9 mouse cellular contexts compared by ENCODE assay signal in genomic region chr17:32073359-32073758, GRCm38 (mm10). TPM values are rescaled to one million over a fixed set of nuclear protein-coding genes. Genes with fewer than 3 reads are reported as not detected.
DNase-seq lines count a peak whose midpoint lies in the region; ATAC-seq and TF ChIP-seq lines count a peak whose summit lies in the region.
"Had no signal": no experiment of that assay in that cellular context is flagged by ENCODE, and none has a peak within 500 bp of the region (broad histone marks: within the 10 kb centered on the region; RNA-seq: fewer than 3 reads in every experiment).

No protein-coding gene starts in this region.

- DNase-seq in CD4-positive, CD25-positive, alpha-beta regulatory T cell, adult 2 months (ENCODE audit: low read depth, low spot score) = peak; percentile 90
- peak; percentile 92 to 95 for DNase-seq in adrenal gland, adult 18-20 months (ENCODE audit: low spot score in 2 of 2)
- DNase-seq in embryo, embryonic 11.5 days (ENCODE audit: low read depth, low spot score) = peak; percentile 56
- peak; percentile 73 to 92 for DNase-seq in heart, adult 2 months
- peak; percentile 68 to 92 for DNase-seq in layer of hippocampus, adult 2 months (ENCODE audit: low spot score in 2 of 2)
- peak; percentile 85 for DNase-seq in lung, embryonic 14.5 days
- DNase-seq in retina, postnatal 1 day = peak; percentile 82
- peak; percentile 72 to 93 for DNase-seq in urinary bladder, adult 18-20 months (ENCODE audit: low spot score in 2 of 2)

- TF ChIP-seq EP300 in heart, adult 2 months (IDR thresholded peaks at IDR 0.05; ENCODE audit: insufficient read depth, low read depth, low read length) = peak; percentile 49; the same call in 1 of the 2 replicates

- peak; percentile 17 for ATAC-seq in lung, embryonic 14.5 days (ENCODE audit: insufficient read depth)

- no peaks in the 10 kb centered on the region for H3K9me3 ChIP-seq in lung, embryonic 14.5 days (ENCODE audit: low read depth, low read length)
- H3K9me3 ChIP-seq: heart, embryonic 15.5 days had no signal

- no peaks in the 10 kb centered on the region for H3K27me3 ChIP-seq in heart, adult 2 months (ENCODE audit: control insufficient read depth, insufficient read depth, low read length)
- no peaks in the 10 kb centered on the region for H3K27me3 ChIP-seq in lung, embryonic 14.5 days (ENCODE audit: insufficient read depth, low read length)

- no peak overlapping the region for H3K9ac ChIP-seq in heart, adult 2 months (ENCODE audit: low read depth, low read length)
- no peak overlapping the region for H3K9ac ChIP-seq in lung, embryonic 14.5 days
- H3K9ac ChIP-seq: heart, embryonic 15.5 days had no signal

- no peak overlapping the region for H3K4me2 ChIP-seq in lung, embryonic 14.5 days
- H3K4me2 ChIP-seq: heart, embryonic 15.5 days had no signal

- H3K27ac ChIP-seq in heart, adult 2 months = no peak overlapping the region
- no peak overlapping the region for H3K27ac ChIP-seq in layer of hippocampus, adult 2 months
- no peak overlapping the region for H3K27ac ChIP-seq in lung, embryonic 14.5 days (ENCODE audit: low read depth)
- H3K27ac ChIP-seq: heart, embryonic 15.5 days had no signal

- no peaks in the 10 kb centered on the region for H3K36me3 ChIP-seq in heart, adult 2 months (ENCODE audit: control insufficient read depth, insufficient read depth, low read length)
- no peaks in the 10 kb centered on the region for H3K36me3 ChIP-seq in lung, embryonic 14.5 days (ENCODE audit: insufficient read depth)
- H3K36me3 ChIP-seq: heart, embryonic 15.5 days had no signal

- no peak overlapping the region for H3K4me3 ChIP-seq in heart, adult 2 months
- H3K4me3 ChIP-seq in layer of hippocampus, adult 2 months = no peak overlapping the region
- no peak overlapping the region for H3K4me3 ChIP-seq in lung, embryonic 14.5 days (ENCODE audit: low read depth, low read length)
- H3K4me3 ChIP-seq: heart, embryonic 15.5 days had no signal

- no peak for TF ChIP-seq POLR2A in heart, adult 2 months (IDR thresholded peaks at IDR 0.05; ENCODE audit: insufficient read depth, low read depth, low read length)

- H3K4me1 ChIP-seq in heart, adult 2 months (ENCODE audit: control insufficient read depth, insufficient read depth, low read length) = no peaks in the 10 kb centered on the region
- no peaks in the 10 kb centered on the region for H3K4me1 ChIP-seq in lung, embryonic 14.5 days (ENCODE audit: insufficient read depth)
- H3K4me1 ChIP-seq: heart, embryonic 15.5 days had no signal

- no peaks in the 10 kb centered on the region for H3K79me2 ChIP-seq in heart, adult 2 months (replicated peaks; ENCODE audit: control insufficient read depth, insufficient read depth, low read length)

- TF ChIP-seq CTCF in heart, adult 2 months (IDR thresholded peaks at IDR 0.05) = peak; percentile 96
- peak; percentile 97 for TF ChIP-seq CTCF in layer of hippocampus, adult 2 months (conservative IDR thresholded peaks at IDR 0.05)
- TF ChIP-seq CTCF in lung, embryonic 14.5 days (IDR thresholded peaks at IDR 0.05; ENCODE audit: low read depth) = peak; percentile 98

- intact Hi-C loops in heart, adult 2 months (cut with DNase I) = loop anchor here (1.0 to 10.0 kb wide), 5 partner anchors 43 to 421 kb away; no protein-coding TSS in a partner anchor

- 3% methylated on average over 2 of the region's 2 CpGs for WGBS in heart, adult 2 months
- 0% methylated on average over 2 of the region's 2 CpGs for WGBS in lung, embryonic 14.5 days

RNA-seq across cellular contexts. Expression of gene Hsf2bp, which starts 37.2 kb away (rescaled TPM):
- total RNA-seq in adrenal gland, adult 18-20 months (2021) = 1 to 10 TPM in 1 of 2 experiments, under 1 TPM in 1; 0.66 to 1.1 TPM
- 1 to 10 TPM; 1.3 to 1.6 TPM for total RNA-seq in heart, adult 2 months (2021)
- 0.92 and 0.94 TPM in 2 replicates for polyA plus RNA-seq in heart, adult 2 months (2012; rRNA removed)
- total RNA-seq in layer of hippocampus, adult 2 months (2021) = 1 to 10 TPM in 1 of 2 experiments, under 1 TPM in 1; 0.86 to 1.2 TPM
- 0.38 and 0.55 TPM in 2 replicates for polyA plus RNA-seq in lung, embryonic 14.5 days (2014; fragmentation: Nextera tagmentation; extraction: Ambion mirVana)

RNA-seq across cellular contexts. Expression of gene Rrp1b, which starts 37.5 kb away (rescaled TPM):
- total RNA-seq in adrenal gland, adult 18-20 months (2021) = 10 to 100 TPM; 26.0 to 29.9 TPM
- 10 to 100 TPM in 1 of 2 experiments, 1 to 10 TPM in 1; 7.9 to 10.3 TPM for total RNA-seq in heart, adult 2 months (2021)
- polyA plus RNA-seq in heart, adult 2 months (2012; rRNA removed) = 4.8 and 7.7 TPM in 2 replicates
- total RNA-seq in layer of hippocampus, adult 2 months (2021) = 10 to 100 TPM; 19.3 to 22.5 TPM
- 76.5 and 77.5 TPM in 2 replicates for polyA plus RNA-seq in lung, embryonic 14.5 days (2014; fragmentation: Nextera tagmentation; extraction: Ambion mirVana)
